Mouse (Mus musculus) thymus, postnatal 4 days (tissue): ENCODE data around the gene Xirp1.
"Not testable (repeated sequence)": the region's sequence is repeated elsewhere in the genome, so short reads cannot be mapped to it uniquely, and the experiment has no call there.

ENCODE experiments used
- DNase-seq: peaks from one replicate; pipeline ENCODE4 v3.0.0; 2021

Gene Xirp1

GRCm38 (mm10) chr9:120016956-120017355, 6.4 kb downstream of the Xirp1 start:
- DNase-seq: no peak

DNA sequence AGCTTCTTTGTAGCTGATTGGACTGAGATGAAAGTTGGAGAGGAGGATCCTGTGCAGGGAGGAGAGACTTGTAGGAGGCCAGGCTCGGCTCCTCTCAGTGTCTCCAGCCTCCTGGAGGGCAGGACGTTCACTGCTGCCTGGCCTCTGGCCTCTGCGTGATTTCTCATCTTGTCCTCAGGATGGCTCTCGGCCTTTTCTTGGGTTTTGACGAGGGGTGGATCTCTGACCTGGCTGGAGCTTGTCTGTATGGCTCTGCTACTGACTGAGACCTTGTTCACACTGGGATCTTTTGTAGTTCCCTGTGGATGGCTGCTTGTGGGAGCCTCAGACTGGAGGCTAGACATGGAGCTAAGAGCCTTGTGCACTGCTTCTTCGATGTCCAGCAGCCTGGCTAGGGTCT, 8.6 kb downstream of the Xirp1 start:
- DNase-seq: no peak

DNA sequence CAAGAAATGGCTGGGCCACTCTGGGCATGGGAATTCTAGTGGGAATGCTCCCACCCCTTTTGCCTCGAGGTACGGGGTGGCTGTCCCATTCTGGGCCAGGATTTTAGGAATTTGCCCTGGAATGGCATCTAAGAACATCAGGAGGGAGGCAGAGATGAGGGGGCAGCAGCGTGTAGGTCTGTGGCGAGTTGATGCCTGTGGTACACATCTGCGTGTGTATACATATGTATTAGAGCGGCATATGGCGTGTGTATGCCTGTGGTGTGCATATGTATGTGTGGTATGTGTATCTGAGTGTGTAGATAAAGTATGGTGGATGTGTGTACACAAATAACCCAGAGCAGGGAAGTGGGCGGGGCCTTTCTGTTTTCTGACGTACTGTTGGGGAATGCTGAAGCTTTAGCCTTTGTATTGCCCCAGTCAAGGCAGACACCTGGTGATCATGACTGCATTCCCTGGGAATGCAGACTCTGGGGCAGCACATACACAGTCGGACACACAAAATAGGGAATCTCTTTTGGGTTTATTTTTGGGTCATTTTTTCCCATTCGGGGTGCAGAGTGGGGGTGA, 10.1 kb downstream of the Xirp1 start:
- DNase-seq: no peak

DNA sequence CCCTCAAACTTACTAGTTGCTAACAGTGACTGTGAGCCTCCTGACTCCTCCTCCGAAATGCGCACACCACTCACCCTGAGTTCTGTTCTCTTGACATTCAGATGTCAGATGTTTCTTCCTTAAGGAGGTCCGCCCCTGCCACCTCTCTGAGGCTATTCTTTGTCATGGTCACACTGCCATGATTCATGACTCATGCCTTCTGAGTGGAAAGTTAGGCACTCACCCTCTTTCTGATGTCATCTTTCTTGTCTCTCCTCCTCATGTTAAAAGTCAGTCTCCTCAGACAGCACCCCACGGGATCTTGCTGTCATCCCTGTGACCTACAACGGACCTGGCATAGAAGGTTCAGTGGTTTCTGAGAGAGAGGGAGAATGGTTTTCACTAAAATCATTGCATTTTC, 10.6 kb downstream of the Xirp1 start:
- DNase-seq: no peak

DNA sequence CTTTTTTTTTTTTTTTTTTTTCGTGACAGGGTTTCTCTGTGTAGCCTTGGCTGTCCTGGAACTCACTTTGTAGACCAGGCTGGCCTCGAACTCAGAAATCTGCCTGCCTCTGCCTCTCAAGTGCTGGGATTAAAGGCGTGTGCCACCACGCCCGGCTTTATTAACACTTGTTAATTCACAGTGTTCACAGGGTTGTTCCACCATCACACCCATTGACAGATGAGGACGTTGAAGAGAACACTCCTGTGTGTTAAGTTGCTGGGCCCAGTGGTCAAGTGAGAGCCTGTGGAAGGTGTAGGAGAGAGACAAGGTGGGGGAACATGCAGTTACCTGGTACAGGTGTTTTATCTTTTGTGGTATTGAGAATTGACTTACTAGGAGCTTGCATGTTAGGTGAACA, 11.2 kb downstream of the Xirp1 start:
- not testable (repeated sequence) for DNase-seq

GRCm38 (mm10) chr9:120011533-120011932, 11.9 kb downstream of the Xirp1 start:
- DNase-seq: peak; percentile 78

- peak; percentile 98 for DNase-seq
Observed at GRCm38 (mm10) chr9:120010781-120011511, 12.5 kb downstream of the Xirp1 start.

DNA sequence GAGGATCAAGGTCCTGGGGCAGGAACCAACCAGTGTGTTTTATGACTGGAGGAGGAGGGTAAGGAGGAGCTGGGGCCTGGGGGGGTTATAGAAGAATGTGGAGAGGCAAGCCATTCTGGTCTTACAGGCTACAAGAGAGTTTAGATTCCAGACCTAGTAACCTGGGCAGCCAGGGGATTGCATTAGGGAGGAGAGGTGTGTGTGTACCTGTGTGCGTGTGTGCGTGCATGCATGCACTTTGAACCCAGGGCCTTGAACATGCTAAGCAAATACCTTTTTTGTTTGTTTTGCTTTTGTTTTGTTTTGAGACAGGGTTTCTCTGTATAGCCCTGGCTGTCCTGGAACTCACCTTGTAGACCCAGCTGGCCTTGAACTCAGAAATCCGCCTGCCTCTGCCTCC, 13.5 kb downstream of the Xirp1 start:
- no peak for DNase-seq

DNA sequence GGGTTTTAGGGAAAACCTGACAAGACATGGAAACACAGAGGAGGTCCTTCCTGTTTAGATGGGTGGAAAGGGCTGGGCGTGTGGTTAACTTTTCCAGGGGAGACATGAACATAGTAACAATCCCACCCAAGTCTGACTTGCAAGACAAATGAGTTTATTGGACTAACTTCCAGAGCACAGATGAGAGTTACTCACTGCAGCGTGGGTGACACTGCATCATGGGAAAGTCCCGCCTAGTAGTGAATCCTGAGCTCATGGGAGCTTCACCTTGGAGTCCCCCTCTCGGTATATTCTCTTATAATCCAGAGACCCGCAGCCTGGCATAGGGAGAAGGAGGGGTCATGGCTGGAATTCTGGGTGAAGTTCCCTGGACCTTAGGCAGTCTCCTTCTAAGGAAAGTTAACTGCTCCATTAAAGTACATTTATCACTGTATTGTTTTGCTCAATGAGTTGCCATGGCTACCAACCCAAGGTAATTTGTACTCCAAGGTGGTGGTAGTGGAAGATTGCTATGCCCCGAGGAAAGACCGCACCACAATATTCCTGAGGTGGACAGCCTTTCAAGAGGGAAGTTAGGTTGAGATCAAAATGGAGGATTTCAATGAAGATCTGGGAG, 14.1 kb downstream of the Xirp1 start:
- no peak for DNase-seq

GRCm38 (mm10) chr9:120007833-120008232, 15.6 kb downstream of the Xirp1 start:
- no peak for DNase-seq

DNA sequence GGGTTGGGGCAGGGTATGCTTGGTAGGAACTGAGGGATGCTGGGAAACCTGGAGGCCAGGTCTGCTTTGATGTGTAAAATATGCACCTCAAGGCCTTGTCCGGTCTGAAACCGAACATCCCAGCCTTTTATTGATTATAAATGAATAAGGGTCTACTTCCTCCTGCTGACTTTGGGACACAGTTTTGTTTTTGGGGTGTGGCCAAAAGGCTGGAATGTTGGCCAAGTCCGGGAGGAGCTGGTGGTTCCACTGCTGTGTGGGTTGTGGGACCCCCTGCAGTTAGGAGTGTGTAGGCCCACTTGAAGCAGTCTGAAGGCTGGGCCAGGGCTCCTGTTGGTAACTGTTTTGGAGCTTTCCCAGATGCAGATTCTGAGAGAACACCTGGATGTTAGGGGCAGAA, 17.5 kb downstream of the Xirp1 start:
- DNase-seq: no peak

DNA sequence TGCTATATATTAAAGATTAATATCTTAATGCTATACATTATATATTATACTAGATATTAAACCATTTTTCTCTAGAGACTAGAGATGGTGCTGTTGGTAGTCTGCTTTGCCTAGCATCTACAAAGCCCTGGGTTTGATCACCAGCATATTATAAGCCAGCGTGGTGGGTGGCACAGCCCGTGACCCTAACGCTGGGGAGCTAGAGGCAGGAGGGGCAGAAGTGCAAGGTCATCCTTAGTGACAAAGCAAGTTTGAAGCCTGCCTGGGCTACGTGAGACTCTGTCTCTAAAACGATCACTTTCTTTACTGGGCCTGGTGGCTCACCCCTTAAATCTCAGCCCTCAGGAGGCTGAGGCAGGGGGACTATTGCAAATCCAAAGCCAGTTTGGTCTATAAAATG, 20.5 kb downstream of the Xirp1 start:
- no peak for DNase-seq

DNA sequence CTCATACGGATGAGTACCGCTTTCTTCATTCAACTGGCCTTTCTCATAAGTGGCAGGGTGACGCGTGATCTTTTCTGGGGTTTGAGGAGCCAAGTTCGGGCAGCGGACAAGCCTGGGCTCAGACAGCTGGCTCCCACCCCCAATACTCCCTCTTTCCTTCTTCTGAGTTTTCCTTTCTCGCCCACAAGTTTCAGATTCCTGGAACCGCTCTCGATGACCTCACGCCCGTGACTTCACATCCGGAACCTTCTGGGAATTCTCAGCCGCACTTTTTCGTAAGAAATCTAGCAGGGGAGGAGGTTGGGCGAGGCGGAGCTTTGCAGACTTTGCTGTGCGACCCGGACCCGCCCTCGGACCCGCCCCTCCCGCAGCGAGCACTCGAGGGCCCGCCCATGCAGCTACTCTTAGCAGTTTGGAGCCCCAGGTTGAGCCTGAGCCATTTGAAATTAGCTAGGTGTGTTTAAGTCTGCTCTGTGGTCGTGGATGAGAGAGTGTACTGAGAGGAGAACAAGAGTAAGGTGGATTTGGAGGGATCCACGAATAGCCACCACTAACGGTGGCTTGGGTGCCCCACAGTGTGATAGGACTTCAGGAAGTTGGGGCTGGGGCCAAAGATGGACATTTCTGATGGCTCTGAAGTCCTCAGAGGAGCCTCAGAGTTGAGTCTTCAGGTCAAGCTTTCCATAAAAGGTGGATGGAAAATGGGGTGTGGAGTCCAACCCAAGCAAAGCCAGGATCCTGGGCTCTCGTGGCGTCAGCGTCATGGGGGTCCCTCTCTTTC, 21.3 kb downstream of the Xirp1 start:
- DNase-seq: peak; percentile 87

DNA sequence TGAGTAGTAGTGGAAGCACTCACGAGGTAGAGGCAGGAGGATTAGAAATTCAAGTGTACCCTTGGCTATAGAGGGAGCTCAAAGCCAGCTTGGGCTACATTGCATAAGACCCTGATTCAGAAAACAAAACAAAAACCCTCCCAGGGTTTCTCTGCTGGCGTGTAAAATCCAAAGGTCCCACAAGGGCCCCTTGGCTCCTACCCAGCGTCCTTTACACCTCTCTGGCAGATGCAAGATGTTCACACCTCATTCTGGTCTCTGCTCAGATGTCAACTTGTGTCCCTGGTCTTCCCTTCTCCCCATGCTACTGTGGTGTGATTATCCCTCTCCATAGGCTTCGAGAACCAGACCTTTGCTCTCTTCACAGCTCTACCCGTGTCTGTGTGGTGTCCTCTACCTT, 22.6 kb downstream of the Xirp1 start:
- DNase-seq: no peak

- DNase-seq: no peak
Observed at GRCm38 (mm10) chr9:119999636-120000035, 23.8 kb downstream of the Xirp1 start.

- DNase-seq: no peak
Observed at GRCm38 (mm10) chr9:119998776-119999175, 24.6 kb downstream of the Xirp1 start.

DNA sequence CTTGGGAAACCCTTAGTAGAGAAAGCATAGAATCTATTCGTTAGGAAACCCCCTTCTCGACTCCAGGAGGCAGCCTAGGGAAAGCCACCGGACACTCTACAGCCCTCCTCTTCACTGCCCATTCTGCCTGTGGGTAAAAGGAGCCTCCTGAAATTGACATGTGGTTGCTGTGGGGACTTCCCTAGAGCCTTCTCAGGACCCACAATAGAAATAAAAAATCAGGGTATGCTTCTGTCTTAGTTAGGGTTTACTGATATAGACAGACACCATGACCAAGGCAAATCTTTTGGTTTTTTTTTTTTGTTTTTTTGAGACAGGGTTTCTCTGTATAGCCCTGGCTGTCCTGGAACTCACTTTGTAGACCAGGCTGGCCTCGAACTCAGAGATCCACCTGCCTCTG, 27.3 kb downstream of the Xirp1 start:
- DNase-seq: no peak

DNA sequence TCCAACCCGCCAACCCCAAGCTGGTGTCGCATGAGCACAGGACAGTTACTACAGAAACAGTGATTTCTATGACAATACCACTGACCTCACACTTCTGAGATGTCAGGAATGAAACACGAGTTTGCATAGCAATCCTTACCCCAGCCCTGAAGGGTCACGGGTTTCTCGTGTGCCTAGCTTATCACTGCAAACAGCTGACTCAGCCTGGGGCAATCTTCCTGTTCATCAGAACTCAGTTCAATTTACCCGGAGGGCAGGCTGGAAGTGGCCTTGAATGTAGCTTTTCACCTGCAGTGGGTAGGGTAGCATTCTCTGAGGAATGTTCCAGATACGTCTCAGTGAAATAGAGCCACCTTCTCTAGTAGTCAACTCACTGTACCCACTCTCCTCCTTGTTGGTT, 29.2 kb downstream of the Xirp1 start:
- peak; percentile 30 for DNase-seq

- DNase-seq: peak; percentile 48
Observed at GRCm38 (mm10) chr9:119993092-119993844, 30.1 kb downstream of the Xirp1 start.

DNA sequence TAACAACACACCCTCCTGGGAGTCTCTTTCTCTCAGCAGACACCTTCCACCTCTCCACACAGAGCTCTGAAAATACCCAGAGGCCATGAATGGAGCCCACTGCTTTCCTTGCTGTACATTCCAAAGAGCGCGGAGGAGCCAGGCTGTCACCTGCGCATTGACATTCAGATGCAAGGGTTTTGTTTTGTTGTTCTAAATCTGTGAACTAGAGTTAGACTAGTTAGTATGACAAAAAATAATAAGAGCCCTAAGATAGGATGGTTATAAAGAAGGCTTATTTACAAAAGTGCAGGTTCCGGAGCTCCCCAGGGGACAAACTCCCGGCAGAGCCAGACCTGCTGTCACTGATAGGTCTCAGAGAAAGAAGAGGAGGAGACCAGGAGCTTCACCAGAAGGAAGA, 32.1 kb downstream of the Xirp1 start:
- no peak for DNase-seq

DNA sequence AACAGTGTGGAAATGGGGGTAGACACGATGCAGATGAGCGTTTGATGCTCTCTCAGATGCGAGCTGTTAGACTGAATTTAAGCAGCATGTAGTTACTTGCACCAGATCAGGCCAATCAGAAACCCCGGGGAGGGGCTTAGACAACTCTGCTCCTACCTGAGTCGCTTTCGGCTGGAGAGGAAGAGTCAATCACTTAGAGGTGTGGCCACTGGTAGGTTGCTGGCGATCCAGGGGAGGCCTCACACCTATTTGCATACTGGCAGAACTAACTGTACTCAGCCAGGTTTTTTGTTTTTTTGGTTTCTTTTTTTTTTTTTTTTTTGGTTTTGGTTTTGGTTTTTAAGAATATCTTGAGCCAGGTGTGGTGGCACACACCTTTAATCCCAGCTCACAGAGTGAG, 35.1 kb downstream of the Xirp1 start:
- DNase-seq: peak; percentile 46

- no peak for DNase-seq
Observed at GRCm38 (mm10) chr9:119985881-119986574, 37.4 kb downstream of the Xirp1 start.
